Mouse (Mus musculus) forebrain, embryonic 13.5 days (tissue): ENCODE measurements around the gene Ttc30b. TPM values are rescaled to one million over a fixed set of nuclear protein-coding genes. Genes with fewer than 3 reads are reported as not detected.
A peak's percentile ranks its signal among the peaks of the same experiment; 100 is the strongest.
"Not testable (repeated sequence)": the region's sequence is repeated elsewhere in the genome, so short reads cannot be mapped to it uniquely, and the experiment has no call there.

Experiments used
- ATAC-seq: fragments of 200-750 bp; cut with Nextera tagmentation; 2 replicates; pipeline ENCODE4 v1.8.0; 2017
- H3K27ac ChIP-seq: fragments of 300-500 bp; sonication (generic); 2 replicates; pipeline ENCODE4 v1.5.1; 2015; ENCODE audit warnings: inconsistent platforms, mild to moderate bottlenecking, moderate library complexity
- H3K27me3 ChIP-seq: fragments of 300-500 bp; sonication (generic); 2 replicates; pipeline ENCODE4 v1.6.1; 2015; ENCODE audit warnings: mild to moderate bottlenecking, inconsistent platforms
- H3K36me3 ChIP-seq: fragments of 300-500 bp; sonication (generic); 2 replicates; pipeline ENCODE4 v1.6.1; 2015; ENCODE audit warnings: mild to moderate bottlenecking, inconsistent platforms; ENCODE audit not compliant: poor library complexity, severe bottlenecking
- H3K4me1 ChIP-seq: fragments of 300-500 bp; sonication (generic); 2 replicates; pipeline ENCODE4 v1.6.1; 2015; ENCODE audit warnings: inconsistent platforms
- H3K4me2 ChIP-seq: fragments of 300-500 bp; sonication (generic); 2 replicates; pipeline ENCODE4 v1.6.1; 2015; ENCODE audit warnings: inconsistent platforms, mild to moderate bottlenecking, moderate library complexity
- H3K4me3 ChIP-seq: fragments of 300-500 bp; sonication (generic); 2 replicates; pipeline ENCODE4 v1.5.1; 2015; ENCODE audit warnings: mild to moderate bottlenecking, inconsistent platforms
- H3K9ac ChIP-seq: fragments of 300-500 bp; sonication (generic); 2 replicates; pipeline ENCODE4 v1.6.1; 2015; ENCODE audit warnings: mild to moderate bottlenecking, inconsistent platforms
- H3K9me3 ChIP-seq: fragments of 300-500 bp; sonication (generic); replicated peaks from 2 replicates; pipeline ENCODE4 v1.6.1; 2016; ENCODE audit warnings: inconsistent platforms
- WGBS: fragments of 180-500 bp; shearing (Covaris S2); methylation state at CpG from one replicate; pipeline ENCODE4 v1.1.7; 2015; 5-methylcytosine and 5-hydroxymethylcytosine counted together
- polyA plus RNA-seq: library from polyadenylated mRNA; unstranded; fragments of >200 nt; fragmentation: Nextera tagmentation; extraction: Ambion mirVana; gene quantifications from 2 replicates; pipeline ENCODE4 v1.2.1, GENCODE M21; 2015

Gene Ttc30b
- polyA plus RNA-seq, 1 experiment from 2014 or later: 11.3 TPM

DNA sequence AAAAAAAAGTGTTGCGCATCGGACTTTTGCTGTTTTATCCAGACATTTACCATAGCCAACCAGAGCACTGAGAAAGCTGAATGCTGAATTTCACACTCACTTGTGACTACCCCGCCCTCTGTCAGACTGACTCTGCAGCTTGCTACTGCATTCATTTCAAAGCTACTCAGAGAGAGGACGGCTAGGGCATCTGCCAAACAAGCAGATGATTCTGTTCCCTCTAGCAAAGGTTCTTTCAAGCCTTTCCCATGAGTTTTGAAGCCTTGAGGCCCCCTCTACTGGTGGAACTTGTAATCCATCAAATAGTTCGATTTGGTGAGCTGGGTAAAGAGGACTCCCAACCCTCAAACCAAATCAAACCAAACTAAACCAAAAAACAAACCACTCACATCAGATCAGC is 26.6 kb upstream of the Ttc30b start:
- Histone ChIP-seq H3K4me3 (no peak overlapping the region), H3K9me3 (no peaks in the 10 kb centered on the region), H3K9ac (no peak overlapping the region), H3K4me1 (peaks cover 19% of the 10 kb centered on the region), H3K27ac (no peak overlapping the region), H3K4me2 (peak overlapping the region; percentile 40), H3K36me3 (no peaks in the 10 kb centered on the region), H3K27me3 (0 out of 2 replicates have a peak, but pooled peaks cover 5% of the 10 kb centered on the region)
- peak; percentile 86 for ATAC-seq
- WGBS: 29% methylated on average over 5 of the region's 5 CpGs

DNA sequence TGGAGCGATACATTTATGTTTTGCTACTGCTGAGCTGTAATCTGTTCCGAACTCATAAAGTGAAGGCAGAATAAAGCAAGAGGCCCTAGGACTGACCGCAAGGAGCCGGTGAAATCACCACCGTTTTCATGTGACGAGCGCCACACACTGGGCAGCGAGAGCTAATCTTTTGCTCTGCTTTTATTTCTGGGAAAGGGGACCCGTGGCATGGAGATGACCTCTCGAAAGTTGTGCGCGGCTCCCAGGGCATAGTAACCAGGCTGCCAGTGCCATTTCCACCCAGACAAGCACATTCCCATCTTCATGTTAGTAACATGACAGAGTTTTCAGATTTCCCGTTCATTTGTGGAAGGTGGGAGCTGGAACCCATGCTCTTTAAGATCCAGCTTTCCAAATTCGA is 26.1 kb upstream of the Ttc30b start:
- Histone ChIP-seq H3K4me2 (peak overlapping the region; percentile 40), H3K4me3 (no peak overlapping the region), H3K27ac (no peak overlapping the region), H3K27me3 (0 out of 2 replicates have a peak, but pooled peaks cover 5% of the 10 kb centered on the region), H3K4me1 (peaks cover 24% of the 10 kb centered on the region), H3K9me3 (no peaks in the 10 kb centered on the region), H3K36me3 (no peaks in the 10 kb centered on the region), H3K9ac (no peak overlapping the region)
- WGBS: 18% methylated on average over 14 of the region's 14 CpGs
- 0 out of 2 replicates have a peak, but pooled peaks have one; percentile 2 for ATAC-seq

- Histone ChIP-seq H3K9me3 (no peaks in the 10 kb centered on the region), H3K9ac (no peak overlapping the region), H3K27ac (no peak overlapping the region), H3K4me1 (peaks cover 28% of the 10 kb centered on the region), H3K4me3 (no peak overlapping the region), H3K4me2 (peak overlapping the region; percentile 40), H3K27me3 (0 out of 2 replicates have a peak, but pooled peaks cover 5% of the 10 kb centered on the region), H3K36me3 (no peaks in the 10 kb centered on the region)
- WGBS: 68% methylated on average over 5 of the region's 5 CpGs
- ATAC-seq: no peak
Measured at GRCm38 (mm10) chr2:75964051-75964450, 25.7 kb upstream of the Ttc30b start.

DNA sequence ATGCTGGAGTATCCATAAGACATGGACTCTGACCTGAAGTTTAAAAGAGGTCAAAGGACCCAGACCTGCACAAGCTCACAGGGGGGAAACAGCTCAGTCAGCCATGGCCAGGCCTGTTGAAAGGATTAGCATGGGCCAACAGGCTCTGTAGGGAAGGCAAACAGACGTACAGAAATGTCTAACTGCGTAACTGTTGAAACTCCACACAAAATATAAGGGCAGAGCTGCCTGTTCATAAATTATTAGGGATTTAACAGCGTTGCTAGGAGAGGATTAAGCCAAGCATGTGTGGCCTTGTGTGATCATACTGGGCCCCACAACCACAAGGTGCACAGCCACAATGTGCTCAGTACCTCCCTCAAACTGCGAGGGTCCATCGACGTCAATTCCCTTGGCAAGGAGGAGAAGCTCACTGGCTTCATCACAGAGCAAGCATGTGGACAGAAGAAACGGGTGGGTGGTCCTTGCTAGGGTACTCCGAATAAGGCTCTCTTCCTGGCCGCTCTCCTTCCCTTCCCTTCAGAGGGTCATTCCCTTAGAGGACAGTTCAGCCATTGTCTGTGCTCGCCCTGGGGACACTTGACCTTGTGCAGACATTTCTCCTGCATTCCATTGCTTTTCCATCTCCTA is 24.9 kb upstream of the Ttc30b start:
- ATAC-seq: no peak
- Histone ChIP-seq H3K4me3 (no peak overlapping the region), H3K4me2 (no peak overlapping the region), H3K4me1 (peaks cover 35% of the 10 kb centered on the region), H3K9ac (no peak overlapping the region), H3K27ac (no peak overlapping the region), H3K36me3 (no peaks in the 10 kb centered on the region), H3K27me3 (0 out of 2 replicates have a peak, but pooled peaks cover 5% of the 10 kb centered on the region), H3K9me3 (no peaks in the 10 kb centered on the region)
- 59% methylated on average over 10 of the region's 10 CpGs for WGBS

DNA sequence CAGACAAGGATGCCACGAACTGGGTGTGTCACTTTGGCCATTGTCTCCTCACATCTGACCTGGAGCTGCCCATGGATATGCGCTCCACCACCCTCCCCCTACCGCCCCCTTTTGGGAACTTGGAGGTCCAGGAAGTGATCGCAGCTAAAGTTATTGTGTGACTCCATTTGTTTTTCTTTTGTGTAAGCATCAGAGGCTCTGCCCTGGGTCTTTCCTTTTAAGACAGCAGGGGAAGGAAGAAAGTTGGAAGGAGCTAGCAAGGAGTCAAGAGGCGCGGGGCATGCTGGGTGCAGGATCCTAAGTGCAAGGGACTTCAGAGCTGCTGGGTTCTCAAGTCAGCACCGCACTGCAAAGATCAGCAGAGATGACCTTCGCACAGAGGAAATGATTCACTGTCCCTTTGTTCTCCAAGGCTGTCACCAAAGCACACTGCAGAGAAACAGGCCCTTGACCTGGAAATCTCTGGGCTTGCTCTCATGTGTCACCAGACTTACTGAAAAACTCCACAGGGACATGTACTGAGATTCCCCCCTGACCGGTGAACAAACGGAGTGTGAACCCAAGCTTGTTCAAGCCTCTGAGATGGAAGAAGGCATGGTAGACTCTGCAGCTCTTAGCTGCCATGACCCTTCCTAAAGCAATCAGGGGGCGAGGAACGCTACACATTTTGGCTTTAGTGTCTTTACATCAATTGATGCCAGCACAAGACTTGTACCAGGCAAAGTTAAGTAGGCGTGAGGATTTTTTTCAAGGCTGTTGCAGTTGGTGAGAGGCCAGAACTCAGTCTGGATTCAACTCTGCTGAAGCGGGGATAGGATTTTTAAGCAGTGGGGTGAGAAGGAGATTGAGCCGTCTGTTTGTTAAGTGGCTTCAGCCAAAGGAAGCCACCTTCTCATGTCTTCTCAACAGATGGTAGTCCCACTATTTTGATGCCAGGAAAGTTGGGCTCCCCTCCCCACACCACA is 22.3 kb upstream of the Ttc30b start:
- H3K4me1 ChIP-seq: peaks cover 43% of the 10 kb centered on the region
- no peak overlapping the region for H3K9ac ChIP-seq
- WGBS: 52% methylated on average over 15 of the region's 15 CpGs
- ATAC-seq: 0 out of 2 replicates have a peak, but pooled peaks have one; percentile 5
- H3K27me3 ChIP-seq: 0 out of 2 replicates have a peak, but pooled peaks cover 5% of the 10 kb centered on the region
- H3K9me3 ChIP-seq: no peaks in the 10 kb centered on the region
- H3K36me3 ChIP-seq: no peaks in the 10 kb centered on the region
- peak overlapping the region; percentile 48 for H3K4me2 ChIP-seq
- peak overlapping the region; percentile 66 for H3K27ac ChIP-seq
- H3K4me3 ChIP-seq: peak overlapping the region; percentile 17; the same call in 1 of the 2 replicates

DNA sequence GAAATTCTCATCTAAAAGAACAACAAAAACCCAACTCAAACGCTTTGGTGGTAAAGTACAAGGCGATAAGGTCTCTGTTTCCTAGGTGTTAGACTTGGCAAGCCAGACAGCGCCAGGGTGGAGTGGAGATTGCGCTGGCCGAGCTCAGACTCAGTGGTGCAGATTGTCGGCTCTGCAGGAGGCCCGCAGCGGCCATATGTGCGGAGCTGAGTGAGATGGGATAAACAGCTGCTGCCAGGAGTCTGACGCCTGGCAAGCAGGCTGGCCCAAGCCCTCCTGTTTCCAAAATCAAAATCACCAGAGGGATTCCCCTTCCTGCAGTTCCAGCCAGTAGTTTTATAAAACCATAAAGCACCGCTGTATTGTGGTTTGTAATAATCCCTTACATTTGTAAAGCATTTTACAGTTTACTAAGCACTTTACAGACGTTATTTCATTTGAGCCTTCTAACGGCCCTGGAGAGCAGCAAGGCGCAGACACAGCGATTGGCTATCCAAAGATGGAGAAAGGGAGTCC is 21.5 kb upstream of the Ttc30b start:
- WGBS: 6% methylated on average over 15 of the region's 15 CpGs
- H3K36me3 ChIP-seq: no peaks in the 10 kb centered on the region
- H3K27ac ChIP-seq: peak overlapping the region; percentile 66
- H3K27me3 ChIP-seq: 0 out of 2 replicates have a peak, but pooled peaks cover 5% of the 10 kb centered on the region
- ATAC-seq: peak; percentile 77
- peak overlapping the region; percentile 17 for H3K4me3 ChIP-seq
- no peaks in the 10 kb centered on the region for H3K9me3 ChIP-seq
- peak overlapping the region; percentile 38; the same call in 1 of the 2 replicates for H3K9ac ChIP-seq
- H3K4me1 ChIP-seq: peaks cover 41% of the 10 kb centered on the region
- H3K4me2 ChIP-seq: peak overlapping the region; percentile 48

DNA sequence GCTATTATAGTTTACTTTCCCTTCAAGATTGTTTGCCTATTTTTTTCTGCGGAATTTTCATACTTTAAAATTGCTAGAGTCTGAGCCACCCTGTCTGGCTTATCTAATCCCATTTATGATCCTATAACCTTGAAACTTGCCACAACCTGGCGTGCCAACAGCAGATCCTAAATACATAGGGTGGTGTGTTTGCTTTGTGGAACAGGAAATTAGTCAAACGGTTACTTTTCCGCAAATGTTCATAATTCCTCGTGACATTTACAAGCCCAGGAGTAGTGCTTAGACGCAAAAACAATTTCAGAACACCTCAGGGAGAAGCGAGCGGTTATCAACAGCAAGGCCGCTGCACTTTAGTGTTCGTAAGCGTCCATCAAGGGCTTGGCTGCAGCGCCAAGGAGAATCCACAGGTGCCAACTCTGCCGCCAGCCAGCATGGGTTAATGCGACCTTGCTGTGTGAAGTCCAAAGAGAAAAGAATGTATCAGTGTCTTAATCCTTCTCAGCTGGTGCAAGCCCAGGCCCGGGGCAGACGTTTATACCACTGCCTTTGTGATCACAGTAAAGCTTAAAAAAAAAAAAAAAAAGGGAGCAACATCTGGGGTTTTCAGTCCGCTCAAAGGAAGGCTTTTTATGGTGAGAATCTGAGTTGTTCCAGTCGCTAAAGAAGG is 20.9 kb upstream of the Ttc30b start:
- H3K4me2 ChIP-seq: peak overlapping the region; percentile 48
- WGBS: 20% methylated on average over 18 of the region's 18 CpGs
- H3K4me1 ChIP-seq: peaks cover 35% of the 10 kb centered on the region
- no peaks in the 10 kb centered on the region for H3K36me3 ChIP-seq
- no peaks in the 10 kb centered on the region for H3K9me3 ChIP-seq
- peak overlapping the region; percentile 66 for H3K27ac ChIP-seq
- 0 out of 2 replicates have a peak, but pooled peaks cover 5% of the 10 kb centered on the region for H3K27me3 ChIP-seq
- H3K4me3 ChIP-seq: peak overlapping the region; percentile 17
- peak; percentile 35; the same call in 1 of the 2 replicates for ATAC-seq
- H3K9ac ChIP-seq: no peak overlapping the region

DNA sequence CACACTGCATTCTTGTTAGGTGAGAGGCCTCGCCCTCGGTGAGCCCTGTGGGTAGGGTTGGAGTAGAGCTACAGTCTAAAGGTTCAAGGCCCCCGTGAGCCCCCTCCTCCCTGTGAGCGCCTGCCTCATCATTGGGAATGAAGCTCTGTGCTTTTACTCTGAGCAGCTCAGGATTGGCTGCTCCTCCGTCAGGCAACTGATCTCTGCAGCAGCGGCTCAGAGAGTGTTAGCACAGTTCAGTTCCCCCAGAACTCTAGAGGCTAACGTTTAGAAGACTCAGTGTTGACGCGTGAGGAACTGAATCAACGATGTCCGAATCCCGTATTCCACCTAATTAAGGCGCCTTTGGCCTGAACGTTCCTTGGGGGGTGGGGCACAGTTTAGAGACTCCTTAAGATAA is 17.3 kb upstream of the Ttc30b start:
- Histone ChIP-seq H3K4me3 (no peak overlapping the region), H3K36me3 (no peaks in the 10 kb centered on the region), H3K4me1 (peaks cover 31% of the 10 kb centered on the region), H3K4me2 (no peak overlapping the region), H3K9ac (no peak overlapping the region), H3K9me3 (no peaks in the 10 kb centered on the region), H3K27ac (no peak overlapping the region), H3K27me3 (0 out of 2 replicates have a peak, but pooled peaks cover 5% of the 10 kb centered on the region)
- no peak for ATAC-seq
- 46% methylated on average over 14 of the region's 14 CpGs for WGBS

DNA sequence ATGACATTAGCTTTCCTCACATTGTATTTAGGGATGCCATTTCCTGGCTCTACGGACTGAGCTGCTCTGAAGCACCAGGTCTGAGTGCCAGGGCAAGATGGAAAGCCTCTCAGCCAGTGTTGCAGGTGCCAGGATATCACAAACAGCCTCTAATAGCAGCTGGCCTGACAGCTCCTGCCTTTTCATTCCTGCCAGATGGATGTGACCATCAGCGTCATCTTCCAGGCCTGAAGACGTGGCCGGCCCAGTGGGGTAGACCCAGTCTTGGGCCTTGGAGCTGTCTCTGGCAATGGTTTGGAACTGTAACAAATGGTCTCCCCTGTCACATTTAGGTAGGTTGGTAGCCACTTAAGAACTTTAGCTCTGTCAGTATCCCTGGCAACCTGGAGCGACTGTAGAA is 14.9 kb upstream of the Ttc30b start:
- no peak for ATAC-seq
- Histone ChIP-seq H3K27me3 (no peaks in the 10 kb centered on the region), H3K9me3 (no peaks in the 10 kb centered on the region), H3K4me2 (no peak overlapping the region), H3K4me3 (no peak overlapping the region), H3K9ac (no peak overlapping the region), H3K4me1 (peaks cover 7% of the 10 kb centered on the region; the same call in 1 of the 2 replicates), H3K36me3 (no peaks in the 10 kb centered on the region), H3K27ac (no peak overlapping the region)
- WGBS: 96% methylated on average over 5 of the region's 5 CpGs

- H3K4me1 ChIP-seq: no peaks in the 10 kb centered on the region
- H3K4me3 ChIP-seq: no peak overlapping the region
- no peaks in the 10 kb centered on the region for H3K27me3 ChIP-seq
- H3K27ac ChIP-seq: no peak overlapping the region
- H3K9ac ChIP-seq: no peak overlapping the region
- no peak for ATAC-seq
- no peaks in the 10 kb centered on the region for H3K9me3 ChIP-seq
- H3K36me3 ChIP-seq: no peaks in the 10 kb centered on the region
- no peak overlapping the region for H3K4me2 ChIP-seq
- WGBS: 93% methylated on average over 8 of the region's 8 CpGs
Measured at GRCm38 (mm10) chr2:75950685-75951084, 12.3 kb upstream of the Ttc30b start.

DNA sequence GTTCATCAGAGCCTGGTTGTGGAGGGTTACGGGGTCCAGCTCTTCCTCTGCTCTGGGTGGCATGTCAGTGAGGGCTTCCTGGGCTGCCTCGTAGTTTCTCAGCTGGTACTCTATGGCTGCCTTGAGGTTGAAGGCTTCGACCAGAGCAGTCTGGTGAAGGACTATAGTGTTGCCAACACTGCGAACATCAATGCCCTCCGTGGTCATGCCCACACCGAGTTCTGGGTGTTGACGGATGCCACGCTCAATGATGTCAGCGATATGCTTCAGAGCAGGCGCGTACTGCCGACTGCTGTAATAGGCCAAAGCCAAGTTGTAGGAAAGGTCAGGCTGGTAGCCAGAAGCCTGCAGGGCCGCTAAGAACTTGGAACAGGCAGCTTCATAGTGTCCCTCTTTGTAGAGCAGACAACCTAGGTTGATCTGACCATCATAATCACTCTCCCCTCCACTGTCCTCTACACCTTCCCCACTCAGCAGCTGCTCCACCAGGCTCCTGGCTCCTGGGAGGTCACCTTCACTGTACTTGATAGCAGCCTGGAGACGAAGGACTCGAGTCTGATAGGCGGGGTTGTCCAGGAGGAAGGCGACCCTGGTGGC is 767 bp downstream of the Ttc30b start:
- peak overlapping the region; percentile 68 for H3K4me2 ChIP-seq
- H3K4me3 ChIP-seq: peak overlapping the region; percentile 54
- H3K27me3 ChIP-seq, H3K9me3 ChIP-seq, H3K27ac ChIP-seq, H3K36me3 ChIP-seq, H3K4me1 ChIP-seq: not testable (repeated sequence)
- H3K9ac ChIP-seq: peak overlapping the region; percentile 66
- 63% methylated on average over 14 of the region's 17 CpGs for WGBS
- ATAC-seq: peak; percentile 44; the same call in 1 of the 2 replicates
